Mouse (Mus musculus) embryo, embryonic 10.5 days (tissue): ENCODE results near the gene Hykk.

Experiments
- DNase-seq: peaks from one replicate; pipeline ENCODE4 v3.0.0-alpha.2; 2015; ENCODE audit warnings: low spot score

Hykk gene

DNA sequence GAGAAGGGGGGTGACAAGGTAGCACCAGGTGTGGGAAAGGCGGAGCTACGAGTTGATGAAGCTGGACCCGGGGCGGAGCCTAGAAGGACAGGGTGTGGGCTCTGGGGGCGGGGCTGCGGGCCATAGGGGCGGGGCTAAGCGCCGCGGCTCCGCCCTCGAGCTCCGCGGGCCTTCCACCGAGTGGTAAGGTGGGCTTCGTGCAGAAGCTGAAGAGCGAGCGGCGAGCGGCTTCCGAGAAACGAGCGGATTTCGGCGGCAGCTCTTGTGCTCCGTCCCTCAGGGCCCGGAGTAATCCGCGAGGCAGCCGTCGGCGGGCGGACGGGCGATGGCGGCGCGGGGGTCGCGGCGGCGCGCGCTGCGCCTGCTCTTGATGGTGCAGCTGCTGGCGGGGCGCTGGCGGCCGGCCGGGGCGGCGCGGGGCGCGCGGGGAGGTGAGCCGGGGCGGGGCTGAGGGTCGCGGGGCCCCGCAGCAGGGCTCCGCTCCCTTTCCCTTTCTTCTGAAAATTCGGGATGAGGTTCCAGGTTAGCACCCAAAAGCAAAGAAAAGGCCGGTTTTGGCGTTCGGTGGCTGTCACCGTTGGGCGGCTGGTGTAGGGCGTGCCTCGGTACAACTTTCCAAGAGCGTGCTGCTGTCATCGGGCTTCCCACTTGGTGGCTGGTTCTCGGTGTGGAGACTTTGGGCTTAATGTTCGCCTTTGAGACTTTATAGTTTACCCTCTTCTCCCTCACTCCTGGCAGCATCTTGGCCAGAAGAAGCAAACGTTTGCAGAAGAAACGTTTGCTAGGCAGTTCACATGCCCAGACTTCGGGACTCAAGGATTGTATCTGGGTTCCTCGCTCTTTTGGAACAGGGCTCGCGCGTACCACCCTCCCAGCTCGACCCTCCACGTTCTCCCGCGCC is 64.5 kb downstream of the Hykk start:
- peak; percentile 75 for DNase-seq

DNA sequence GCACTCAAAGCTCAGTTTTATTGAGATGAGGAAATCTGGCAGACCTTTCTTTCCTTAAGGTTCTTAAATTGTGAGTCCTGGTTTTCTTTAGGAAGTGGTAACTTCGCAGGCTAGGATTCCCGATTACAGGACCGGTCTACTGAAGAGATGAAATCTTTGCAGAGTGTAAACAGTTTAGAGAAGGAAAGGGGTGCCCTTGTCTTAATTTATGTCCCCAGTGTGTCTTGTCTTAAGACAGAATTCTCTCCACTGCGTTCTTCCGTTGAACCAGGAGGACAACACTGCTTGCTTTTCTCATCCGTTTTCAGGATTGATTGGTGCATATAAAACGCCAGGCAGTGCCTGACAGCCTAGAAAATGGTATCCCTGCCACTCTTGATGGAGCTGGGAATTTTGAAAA is 65.3 kb downstream of the Hykk start:
- peak; percentile 31 for DNase-seq

DNA sequence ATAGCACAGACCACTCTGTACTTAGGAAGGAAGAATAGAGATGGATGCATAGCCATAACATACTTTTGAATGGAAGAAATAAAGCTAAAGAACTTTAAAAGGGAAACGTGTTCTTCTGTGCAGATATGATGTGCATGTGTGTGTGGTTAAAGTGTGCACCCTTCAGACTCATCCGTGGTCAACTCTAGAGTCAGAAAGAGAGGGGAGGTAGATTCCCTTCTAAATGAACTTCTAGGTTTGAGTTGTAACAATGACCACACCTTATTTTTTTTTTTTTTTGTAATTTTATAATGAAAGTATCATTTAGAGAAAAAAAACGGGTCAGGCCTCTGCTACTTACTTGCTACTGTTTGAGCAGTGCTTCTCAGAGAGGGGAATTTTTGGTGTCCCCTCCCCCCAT is 73.3 kb downstream of the Hykk start:
- no peak for DNase-seq

DNA sequence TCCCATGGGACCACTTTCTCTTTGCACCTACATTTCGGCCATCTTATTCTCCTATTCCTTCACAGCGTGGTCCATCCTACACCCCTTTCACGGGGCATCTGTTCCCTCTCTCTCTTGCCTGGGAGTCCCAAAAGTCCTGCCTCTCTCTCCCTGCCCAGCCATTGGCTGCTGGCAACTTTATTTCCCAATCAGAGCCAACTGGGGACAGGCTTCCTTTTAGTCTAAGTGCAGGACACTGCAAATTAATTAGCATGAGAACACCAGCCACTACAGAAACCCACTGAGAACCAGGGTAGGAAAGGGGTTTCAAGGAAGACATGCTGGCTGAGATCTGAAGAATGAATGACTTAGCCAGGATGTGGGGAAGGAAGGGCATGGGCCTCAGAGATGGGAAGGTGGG is 77.3 kb downstream of the Hykk start:
- DNase-seq = no peak

DNA sequence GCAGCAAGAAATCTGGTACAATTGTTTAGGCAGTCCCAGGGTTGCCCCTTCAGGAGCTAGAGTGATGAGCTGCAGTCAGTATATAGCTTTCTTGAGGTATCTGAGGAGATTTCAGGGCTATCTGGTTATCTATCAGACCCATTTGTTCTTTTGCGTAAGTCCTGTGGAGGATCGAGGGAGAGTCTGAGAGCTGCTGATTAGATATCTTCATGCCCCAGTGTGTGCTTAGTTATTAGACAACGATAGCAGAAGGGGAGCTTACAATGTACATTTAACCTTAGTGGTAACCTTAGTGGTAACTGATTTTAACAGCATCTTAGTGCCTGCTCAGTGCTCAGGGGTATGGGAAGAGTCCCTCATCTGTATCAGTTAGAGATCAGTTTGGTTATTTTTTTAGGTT is 78.6 kb downstream of the Hykk start:
- DNase-seq = no peak
